Mouse (Mus musculus) heart, embryonic 16.5 days (tissue): ENCODE measurements around the gene Dnm3. TPM values are rescaled to one million over a fixed set of nuclear protein-coding genes. Genes with fewer than 3 reads are reported as not detected.

Experiments
- ATAC-seq: fragments of 200-750 bp; cut with Nextera tagmentation; replicated peaks from 2 replicates; pipeline ENCODE4 v1.8.0; 2017; ENCODE audit warnings: moderate number of reproducible peaks; ENCODE audit not compliant: insufficient read depth, low FRiP score; ENCODE audit errors: extremely low read depth
- H3K27ac ChIP-seq: fragments of 300-500 bp; sonication (generic); 2 replicates; pipeline ENCODE4 v1.5.1; 2014; ENCODE audit warnings: mild to moderate bottlenecking, low read length, control low read depth, moderate library complexity
- H3K27me3 ChIP-seq: fragments of 300-500 bp; sonication (generic); 2 replicates; pipeline ENCODE4 v1.6.1; 2014; ENCODE audit warnings: low read length, mixed read lengths; ENCODE audit not compliant: control insufficient read depth, insufficient read depth
- H3K36me3 ChIP-seq: fragments of 300-500 bp; sonication (generic); 2 replicates; pipeline ENCODE4 v1.6.1; 2014; ENCODE audit not compliant: control insufficient read depth, insufficient read depth
- H3K4me1 ChIP-seq: fragments of 300-500 bp; sonication (generic); 2 replicates; pipeline ENCODE4 v1.6.1; 2014; ENCODE audit warnings: low read length, mixed read lengths; ENCODE audit not compliant: control insufficient read depth, insufficient read depth
- H3K4me2 ChIP-seq: fragments of 300-500 bp; sonication (generic); 2 replicates; pipeline ENCODE4 v1.6.1; 2014; ENCODE audit warnings: low read depth, mild to moderate bottlenecking, control low read depth, low read length
- H3K4me3 ChIP-seq: fragments of 300-500 bp; sonication (generic); 2 replicates; pipeline ENCODE4 v1.5.1; 2014; ENCODE audit warnings: mild to moderate bottlenecking, control low read depth, low read length
- H3K9ac ChIP-seq: fragments of 300-500 bp; sonication (generic); 2 replicates; pipeline ENCODE4 v1.6.1; 2014; ENCODE audit warnings: low read length, control low read depth
- H3K9me3 ChIP-seq: fragments of 300-500 bp; sonication (generic); replicated peaks from 2 replicates; pipeline ENCODE4 v1.6.1; 2016; ENCODE audit warnings: low read length; ENCODE audit not compliant: control insufficient read depth
- WGBS: fragments of 180-500 bp; shearing (Covaris S2); extraction: QIAGEN DNeasy Blood & Tissue Kit; methylation state at CpG from one replicate; pipeline ENCODE4 v1.1.7; 2014; 5-methylcytosine and 5-hydroxymethylcytosine counted together
- polyA plus RNA-seq: library from polyadenylated mRNA; unstranded; fragments of >200 nt; fragmentation: Nextera tagmentation; extraction: Ambion mirVana; gene quantifications from 2 replicates; pipeline ENCODE4 v1.2.1, GENCODE M21; 2015

Dnm3 gene
- polyA plus RNA-seq, 1 experiment from 2014 or later: 2.0 TPM

DNA sequence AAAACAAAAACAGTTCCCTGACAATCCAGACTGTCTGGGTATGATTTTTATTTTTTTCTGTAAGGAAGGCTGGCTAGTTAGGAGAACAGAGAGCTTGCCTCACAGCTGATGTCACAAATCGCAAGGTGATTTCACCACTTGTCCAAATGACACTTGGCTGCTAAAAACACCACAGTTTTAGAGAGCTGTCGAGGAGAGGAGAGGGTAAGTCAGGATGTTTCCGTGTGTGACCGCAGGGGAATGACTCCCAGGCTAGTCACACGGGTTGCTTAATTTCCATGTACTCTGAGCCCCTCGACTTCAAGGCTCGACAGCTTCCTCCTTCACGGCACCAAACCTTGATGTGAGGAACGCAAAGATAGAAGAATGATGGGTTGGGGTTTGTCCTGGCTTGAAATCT is 471.7 kb downstream of the Dnm3 start:
- Histone ChIP-seq H3K4me3 (no peak overlapping the region), H3K27me3 (no peaks in the 10 kb centered on the region), H3K4me2 (no peak overlapping the region), H3K36me3 (no peaks in the 10 kb centered on the region), H3K9ac (no peak overlapping the region), H3K9me3 (no peaks in the 10 kb centered on the region), H3K27ac (no peak overlapping the region), H3K4me1 (peaks cover 21% of the 10 kb centered on the region)
- ATAC-seq: no peak
- 72% methylated on average over 9 of the region's 9 CpGs for WGBS

DNA sequence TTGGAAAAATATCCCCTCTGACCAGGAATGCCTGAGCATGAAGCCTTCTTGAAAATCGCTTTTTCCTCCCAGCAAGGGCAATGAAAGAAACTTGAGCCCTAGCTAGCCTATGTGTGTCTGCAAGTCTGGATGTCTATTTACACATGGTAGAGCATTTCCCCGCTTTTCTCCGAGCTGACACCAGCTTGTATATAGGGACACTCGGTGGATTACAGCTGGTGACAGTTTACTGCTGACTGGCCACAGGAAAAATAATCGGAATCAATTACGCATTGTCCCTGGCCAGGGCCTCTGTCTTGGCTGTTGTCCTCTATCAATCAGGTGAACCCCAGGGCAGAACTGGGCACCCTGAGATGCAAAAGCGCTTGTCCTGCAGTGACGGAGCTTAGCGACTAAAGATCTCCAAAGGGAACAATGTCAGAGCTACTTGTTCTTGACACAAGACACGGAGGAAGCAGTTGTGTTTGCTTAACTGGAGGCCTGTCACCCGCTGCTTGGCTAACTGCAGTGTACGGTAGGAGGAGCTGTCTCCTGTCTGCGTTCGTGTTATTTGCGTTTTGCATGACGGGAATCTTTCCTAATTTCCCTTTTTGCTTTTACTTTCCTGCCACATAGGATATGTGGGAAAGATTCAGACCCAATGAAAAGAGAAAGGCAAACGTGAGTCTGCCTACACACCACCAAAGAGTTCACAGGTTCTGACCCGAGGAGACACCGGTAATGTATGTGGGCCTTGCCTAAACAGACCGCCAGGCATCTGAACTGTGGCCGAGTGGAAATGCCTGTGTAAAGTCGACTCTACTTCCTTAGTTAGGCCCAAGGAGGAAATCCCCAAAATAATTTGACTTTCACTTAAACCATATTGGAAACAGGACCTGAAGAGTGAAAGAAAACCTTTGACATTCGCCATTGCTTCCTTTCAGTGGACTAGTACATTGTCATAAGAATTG is 472.7 kb downstream of the Dnm3 start:
- Histone ChIP-seq H3K36me3 (no peaks in the 10 kb centered on the region), H3K9ac (peak overlapping the region; percentile 34; the same call in 1 of the 2 replicates), H3K27ac (peak overlapping the region; percentile 80), H3K9me3 (no peaks in the 10 kb centered on the region), H3K4me3 (no peak overlapping the region), H3K4me2 (peak overlapping the region; percentile 38), H3K27me3 (no peaks in the 10 kb centered on the region), H3K4me1 (peaks cover 22% of the 10 kb centered on the region)
- WGBS: 53% methylated on average over 23 of the region's 23 CpGs
- ATAC-seq: 0 out of 2 replicates have a peak, but pooled peaks have one; percentile 38

DNA sequence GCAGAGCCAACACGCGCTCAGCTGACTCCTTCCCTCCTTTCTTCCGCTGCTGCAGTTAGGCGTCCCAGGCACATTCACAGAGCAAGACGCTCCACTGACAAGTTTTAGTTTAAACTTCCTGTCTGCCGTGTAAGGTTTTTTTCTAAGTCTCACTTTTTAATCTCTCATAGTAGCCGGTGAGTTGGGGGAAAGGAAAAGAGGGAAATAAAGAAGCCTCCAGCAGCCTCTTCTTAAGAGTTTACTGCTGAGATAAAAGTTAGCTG is 473.4 kb downstream of the Dnm3 start:
- Histone ChIP-seq H3K36me3 (no peaks in the 10 kb centered on the region), H3K4me2 (peak overlapping the region; percentile 25; the same call in 1 of the 2 replicates), H3K4me3 (no peak overlapping the region), H3K4me1 (peaks cover 26% of the 10 kb centered on the region), H3K27me3 (no peaks in the 10 kb centered on the region), H3K9me3 (no peaks in the 10 kb centered on the region), H3K9ac (peak overlapping the region; percentile 34; the same call in 1 of the 2 replicates), H3K27ac (peak overlapping the region; percentile 80)
- WGBS: 19% methylated on average over 7 of the region's 7 CpGs
- no peak for ATAC-seq

DNA sequence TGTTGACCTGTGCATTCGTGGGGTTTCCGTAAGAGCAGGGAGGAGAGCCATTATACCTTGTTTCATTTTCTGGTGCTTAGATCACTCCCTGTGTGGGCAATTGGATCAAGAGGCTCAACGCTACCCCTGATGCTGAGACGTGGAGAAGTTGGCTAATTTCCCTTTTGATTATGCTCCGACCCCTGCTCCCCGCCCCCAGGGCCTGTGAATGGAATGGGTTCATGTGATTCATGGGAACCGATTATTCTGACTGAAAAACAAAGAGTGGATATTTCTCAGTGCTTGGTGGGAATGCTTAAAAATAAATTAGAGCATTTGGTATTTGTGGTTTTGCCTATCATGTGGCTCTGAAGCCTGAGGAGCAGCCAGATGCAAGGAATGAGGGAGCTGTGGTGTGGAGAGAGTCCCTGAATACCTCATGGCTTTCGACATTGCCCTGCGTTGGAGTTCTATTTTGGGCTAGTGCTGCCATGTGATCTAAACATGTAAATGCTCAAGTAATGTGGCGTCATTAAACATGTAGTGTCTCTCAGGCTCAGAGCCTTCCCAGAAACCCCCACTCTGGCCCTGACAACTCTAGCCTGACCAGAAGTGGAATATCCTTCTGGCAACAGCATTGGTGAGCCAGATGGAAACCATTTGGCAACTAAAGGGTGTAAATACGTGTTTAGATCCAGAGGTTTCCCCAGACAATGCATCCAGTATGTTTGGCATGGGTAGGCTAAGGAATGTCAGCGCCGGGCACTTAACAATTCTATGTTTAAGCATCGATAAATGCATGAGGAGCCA is 473.9 kb downstream of the Dnm3 start:
- Histone ChIP-seq H3K27me3 (no peaks in the 10 kb centered on the region), H3K27ac (peak overlapping the region; percentile 80), H3K4me3 (no peak overlapping the region), H3K36me3 (no peaks in the 10 kb centered on the region), H3K4me2 (peak overlapping the region; percentile 25; the same call in 1 of the 2 replicates), H3K9me3 (no peaks in the 10 kb centered on the region), H3K4me1 (peaks cover 24% of the 10 kb centered on the region), H3K9ac (peak overlapping the region; percentile 34; the same call in 1 of the 2 replicates)
- ATAC-seq: peak; percentile 14; the same call in 1 of the 2 replicates
- WGBS: 51% methylated on average over 14 of the region's 14 CpGs

DNA sequence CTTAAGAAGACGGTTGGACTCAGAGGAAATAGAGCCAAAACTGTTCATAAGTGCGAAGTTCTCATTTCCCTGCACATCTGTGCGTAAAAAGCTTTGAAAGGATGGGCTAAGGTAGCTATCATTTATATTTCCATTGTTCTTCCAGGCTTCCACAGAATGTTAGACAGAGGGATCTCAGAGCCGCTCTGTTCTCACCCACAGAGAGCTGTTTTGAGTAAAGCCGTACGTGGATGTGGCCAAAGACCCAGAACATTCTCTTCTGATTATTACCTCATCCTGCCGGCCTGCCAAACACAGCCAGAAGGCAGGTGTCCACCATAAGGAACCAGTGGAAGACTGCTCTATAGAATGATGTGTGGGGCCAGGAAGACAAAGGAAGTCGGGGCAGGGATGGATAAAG is 476.5 kb downstream of the Dnm3 start:
- Histone ChIP-seq H3K4me2 (no peak overlapping the region), H3K4me3 (no peak overlapping the region), H3K27me3 (no peaks in the 10 kb centered on the region), H3K36me3 (no peaks in the 10 kb centered on the region), H3K9ac (no peak overlapping the region), H3K4me1 (peaks cover 21% of the 10 kb centered on the region), H3K9me3 (no peaks in the 10 kb centered on the region), H3K27ac (peak overlapping the region; percentile 14; the same call in 1 of the 2 replicates)
- ATAC-seq: no peak
- WGBS: 70% methylated on average over 8 of the region's 8 CpGs

DNA sequence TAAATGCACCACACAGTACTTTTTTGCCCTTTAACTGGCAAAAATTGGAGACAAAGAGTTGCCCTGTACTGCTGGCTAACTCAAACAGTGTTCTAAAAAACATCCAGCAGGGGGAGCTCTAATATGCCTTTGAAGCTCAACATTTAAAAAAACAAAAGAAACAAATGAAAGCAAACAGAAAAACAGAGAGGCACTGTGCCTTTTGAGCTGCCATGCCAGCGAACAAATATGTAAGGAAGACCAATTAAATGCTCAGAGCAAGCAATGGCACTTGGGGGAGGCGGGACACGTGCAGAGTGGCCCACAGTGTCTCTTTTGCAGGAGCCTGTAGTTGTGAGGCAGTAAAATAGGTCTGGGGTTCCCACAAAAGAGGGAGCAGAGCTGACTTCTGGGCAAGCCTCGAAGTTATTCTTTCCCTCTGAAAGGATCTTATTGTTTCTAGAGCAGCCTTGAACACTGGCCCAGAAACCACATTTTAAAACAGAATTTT is 477.9 kb downstream of the Dnm3 start:
- H3K27ac ChIP-seq: peak overlapping the region; percentile 59
- H3K9ac ChIP-seq: peak overlapping the region; percentile 71
- H3K4me1 ChIP-seq: peaks cover 21% of the 10 kb centered on the region
- 9% methylated on average over 4 of the region's 4 CpGs for WGBS
- no peaks in the 10 kb centered on the region for H3K9me3 ChIP-seq
- H3K4me2 ChIP-seq: peak overlapping the region; percentile 60
- no peak for ATAC-seq
- H3K27me3 ChIP-seq: no peaks in the 10 kb centered on the region
- H3K4me3 ChIP-seq: peak overlapping the region; percentile 27; the same call in 1 of the 2 replicates
- H3K36me3 ChIP-seq: no peaks in the 10 kb centered on the region

DNA sequence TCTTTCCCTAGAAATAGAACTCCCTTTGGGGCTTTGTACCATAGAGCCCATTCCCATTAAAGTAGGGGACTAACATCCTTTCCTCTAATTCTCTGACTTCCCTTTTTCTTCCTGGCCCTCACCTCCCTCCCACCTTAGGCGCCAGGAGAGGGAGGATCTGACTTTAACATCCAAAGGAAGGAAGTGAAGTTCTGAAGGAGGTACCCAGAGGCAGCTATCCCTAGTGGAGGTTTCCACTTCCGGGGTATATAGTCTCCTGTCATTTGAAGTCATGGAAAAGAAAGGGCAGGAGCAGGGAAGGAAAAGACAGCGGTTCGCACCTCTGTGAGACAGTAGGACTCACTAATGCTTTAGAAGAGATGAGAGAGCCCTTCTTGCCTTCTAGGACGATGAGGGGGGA is 478.5 kb downstream of the Dnm3 start:
- WGBS: 32% methylated on average over 5 of the region's 5 CpGs
- Histone ChIP-seq H3K4me3 (no peak overlapping the region; the same call in 1 of the 2 replicates), H3K27me3 (no peaks in the 10 kb centered on the region), H3K27ac (peak overlapping the region; percentile 59; the same call in 1 of the 2 replicates), H3K9me3 (no peaks in the 10 kb centered on the region), H3K4me2 (peak overlapping the region; percentile 60), H3K36me3 (no peaks in the 10 kb centered on the region), H3K4me1 (peaks cover 15% of the 10 kb centered on the region), H3K9ac (peak overlapping the region; percentile 54)
- ATAC-seq: no peak

DNA sequence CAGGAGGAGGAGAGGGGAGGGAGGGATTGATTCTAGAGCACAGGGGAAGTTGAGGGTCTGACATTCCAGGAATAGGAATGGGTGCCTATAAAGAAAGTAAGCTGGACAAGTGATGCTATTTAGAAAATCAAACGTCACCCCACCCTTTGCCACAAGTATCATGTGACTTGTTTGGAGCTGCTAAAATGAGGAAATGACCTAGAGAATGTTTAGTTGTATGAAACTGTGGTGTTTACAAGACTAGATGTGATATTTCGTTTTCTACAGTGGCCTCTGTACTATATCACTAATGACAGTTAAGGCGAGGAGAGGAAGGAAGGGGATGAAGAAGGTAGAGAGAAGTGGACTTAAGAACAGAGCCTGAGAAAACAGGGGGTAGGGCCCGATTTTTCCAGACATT is 479.1 kb downstream of the Dnm3 start:
- no peaks in the 10 kb centered on the region for H3K27me3 ChIP-seq
- 53% methylated on average over 4 of the region's 4 CpGs for WGBS
- H3K9ac ChIP-seq: no peak overlapping the region
- no peak overlapping the region for H3K4me3 ChIP-seq
- ATAC-seq: no peak
- no peaks in the 10 kb centered on the region for H3K36me3 ChIP-seq
- H3K9me3 ChIP-seq: no peaks in the 10 kb centered on the region
- no peak overlapping the region for H3K4me2 ChIP-seq
- H3K27ac ChIP-seq: no peak overlapping the region
- H3K4me1 ChIP-seq: peaks cover 10% of the 10 kb centered on the region
